Mouse (Mus musculus) embryonic fibroblast, embryonic 13.5 days (primary cell): ENCODE data around the gene Enpp7.

Source experiments
- CTCF ChIP-seq: IDR thresholded peaks from 2 replicates; pipeline ENCODE4 v1.5.1; 2011; ENCODE audit warnings: mild to moderate bottlenecking, control low read depth, low read length, moderate library complexity, borderline replicate concordance; ENCODE audit not compliant: insufficient read depth
- POLR2A ChIP-seq: IDR thresholded peaks from 2 replicates; pipeline ENCODE4 v1.6.1; 2011; ENCODE audit warnings: low read depth, mild to moderate bottlenecking, control low read depth, low read length, moderate library complexity

- TF ChIP-seq CTCF (no peak), POLR2A (no peak)
These were observed 35.6 kb downstream of the Enpp7 start for GRCm38 (mm10) chr11:119023616-119023980.
